Mouse (Mus musculus) right cerebral cortex, postnatal 36 days (tissue): ENCODE measurements around the gene Cdkal1.

Source experiments
- DNase-seq, 2 experiments: peaks; one replicate each; pipeline ENCODE4 v3.0.0; 2022; ENCODE audit warnings: low spot score in 2 of 2, mixed read lengths in 1 of 2

Cdkal1 gene

GRCm38 (mm10) chr13:29581762-29582700, 273.4 kb downstream of the Cdkal1 start:
- no peak for DNase-seq

DNA sequence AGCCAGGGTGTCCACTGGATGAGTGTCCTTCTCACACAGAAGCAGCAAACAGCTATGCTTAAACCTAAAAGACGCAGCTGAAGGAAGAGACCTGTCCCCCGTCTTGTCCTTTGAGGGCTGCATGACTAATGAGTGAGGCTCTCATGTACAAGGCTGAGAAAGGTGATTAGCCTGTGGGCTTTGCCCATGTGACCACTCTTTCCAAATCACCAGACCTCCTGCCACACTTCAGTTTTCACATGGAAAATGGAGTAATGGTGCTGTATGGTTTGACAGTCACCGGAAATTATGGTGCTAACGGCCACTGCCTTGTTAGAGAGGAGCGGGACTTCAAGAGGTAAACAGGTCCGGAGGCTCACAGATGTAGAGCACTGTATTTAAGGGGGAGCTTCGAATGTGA, 274.7 kb downstream of the Cdkal1 start:
- no peak for DNase-seq

DNA sequence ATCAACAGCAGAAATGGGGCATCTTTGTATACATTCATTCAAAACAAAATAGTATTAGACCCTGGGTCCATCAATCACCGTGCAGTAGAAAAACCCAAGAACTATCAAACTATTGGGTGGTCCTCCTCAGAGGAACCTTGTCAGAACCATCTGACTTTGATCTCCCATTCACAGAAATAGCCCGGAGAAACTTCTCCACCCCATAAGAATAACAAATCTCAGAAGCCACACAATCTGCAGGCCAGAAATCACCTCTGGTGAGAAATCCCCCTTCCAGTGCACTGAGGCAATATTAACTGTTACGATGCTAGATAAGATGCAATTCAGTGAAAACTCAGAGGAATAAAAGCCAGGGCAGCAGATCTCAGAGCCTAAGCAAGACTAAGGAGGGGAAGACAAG, 275.5 kb downstream of the Cdkal1 start:
- DNase-seq, result no peak

DNA sequence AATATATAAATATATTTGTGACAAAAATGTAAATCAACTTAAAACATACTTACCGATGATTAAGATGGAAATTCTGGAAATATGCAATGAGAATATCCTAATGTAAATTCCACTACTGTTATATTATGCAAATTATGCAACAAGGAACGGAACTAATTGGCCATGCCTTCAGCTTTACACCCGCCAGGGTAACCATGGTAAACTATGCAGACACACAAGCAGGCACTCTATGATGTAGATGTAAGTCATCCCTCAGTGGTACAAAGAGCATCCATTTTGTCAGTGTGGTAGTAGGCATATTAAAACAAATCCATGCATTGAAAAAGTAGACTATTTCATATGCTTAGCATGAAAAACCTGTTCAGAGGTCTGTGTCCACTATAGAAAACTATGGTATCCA, 276.9 kb downstream of the Cdkal1 start:
- no peak for DNase-seq

DNA sequence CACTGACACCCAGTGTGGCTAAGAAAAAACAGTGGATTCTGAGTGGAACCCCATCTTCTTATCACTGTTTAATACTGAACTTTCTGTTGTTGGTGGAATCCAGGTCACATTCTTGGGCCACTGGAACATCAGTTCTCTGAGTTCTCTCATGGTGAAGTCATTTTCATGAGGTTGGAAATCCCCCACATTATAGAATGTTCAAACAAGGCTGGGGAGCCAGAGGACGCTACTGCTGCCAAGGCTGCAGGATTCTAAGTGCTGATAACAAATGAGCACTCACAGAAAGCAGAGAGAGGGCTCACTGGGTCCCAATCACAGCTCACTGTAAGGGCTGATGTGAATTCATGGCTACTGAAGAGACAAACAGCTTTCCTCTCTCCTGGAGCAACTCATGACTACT, 280.7 kb downstream of the Cdkal1 start:
- no peak for DNase-seq

DNA sequence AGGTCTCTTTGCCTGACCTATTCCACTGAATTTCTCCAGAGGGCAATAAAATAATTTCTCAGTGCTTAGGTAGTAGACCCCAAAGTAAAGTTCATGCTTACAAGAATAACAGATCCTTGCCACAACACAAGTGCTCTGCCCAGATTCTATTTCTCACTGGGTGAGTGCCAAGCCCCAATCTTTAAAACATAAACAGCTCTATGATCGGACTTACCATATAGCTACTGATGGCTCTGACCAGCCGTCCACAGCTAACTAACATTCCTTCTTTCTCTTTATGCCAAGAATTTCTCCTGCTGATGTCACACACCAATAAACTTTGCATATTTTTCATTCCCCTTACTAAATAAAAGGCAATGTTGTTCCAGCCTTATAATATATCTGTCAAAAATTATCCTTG, 283.0 kb downstream of the Cdkal1 start:
- no peak for DNase-seq

DNA sequence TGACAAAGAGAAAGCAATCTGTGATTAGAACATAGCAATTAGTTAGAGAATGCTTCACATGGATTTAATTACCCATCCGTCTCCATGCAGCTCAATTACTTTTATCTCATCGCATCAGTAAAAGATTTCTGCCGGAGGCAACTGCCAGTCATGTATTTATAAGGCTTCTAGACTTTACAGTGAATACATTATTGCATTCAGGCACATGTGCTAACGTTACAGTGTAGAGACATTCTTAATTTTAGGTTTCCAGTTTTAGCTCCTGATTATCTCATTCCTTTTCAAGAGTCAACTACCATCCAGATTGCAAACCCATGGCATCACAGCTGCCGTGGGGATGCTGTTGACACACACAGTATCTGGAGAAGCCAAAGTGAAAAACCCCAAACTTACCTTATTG, 289.8 kb downstream of the Cdkal1 start:
- no peak for DNase-seq

DNA sequence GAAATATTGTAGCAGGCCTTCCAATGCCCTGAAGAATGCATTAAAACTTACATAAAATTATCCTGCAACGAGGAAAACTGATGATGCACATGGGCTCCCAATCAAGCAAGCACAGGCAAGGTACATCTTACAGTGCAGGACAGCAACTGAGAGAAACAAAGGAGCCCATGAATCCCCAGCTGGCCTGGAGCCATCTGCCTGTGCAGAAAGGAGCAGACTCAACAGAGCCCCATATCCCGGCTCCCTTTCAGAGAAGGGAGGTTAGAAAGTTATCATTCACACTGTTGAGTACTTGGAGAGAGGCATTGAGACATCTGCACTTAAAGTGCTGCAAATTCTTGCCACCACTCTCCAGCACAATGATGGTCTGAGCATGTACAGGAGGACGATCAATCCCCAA, 296.3 kb downstream of the Cdkal1 start:
- DNase-seq, result no peak

GRCm38 (mm10) chr13:29555160-29555785, 300.2 kb downstream of the Cdkal1 start:
- DNase-seq, result no peak

- no peak for DNase-seq
These were observed 301.7 kb downstream of the Cdkal1 start for GRCm38 (mm10) chr13:29553792-29554191.

GRCm38 (mm10) chr13:29552322-29552870, 303.1 kb downstream of the Cdkal1 start:
- no peak for DNase-seq

- no peak for DNase-seq
These were observed 304.6 kb downstream of the Cdkal1 start for GRCm38 (mm10) chr13:29550886-29551285.

- DNase-seq, result no peak
These were observed 305.3 kb downstream of the Cdkal1 start for GRCm38 (mm10) chr13:29550203-29550602.

DNA sequence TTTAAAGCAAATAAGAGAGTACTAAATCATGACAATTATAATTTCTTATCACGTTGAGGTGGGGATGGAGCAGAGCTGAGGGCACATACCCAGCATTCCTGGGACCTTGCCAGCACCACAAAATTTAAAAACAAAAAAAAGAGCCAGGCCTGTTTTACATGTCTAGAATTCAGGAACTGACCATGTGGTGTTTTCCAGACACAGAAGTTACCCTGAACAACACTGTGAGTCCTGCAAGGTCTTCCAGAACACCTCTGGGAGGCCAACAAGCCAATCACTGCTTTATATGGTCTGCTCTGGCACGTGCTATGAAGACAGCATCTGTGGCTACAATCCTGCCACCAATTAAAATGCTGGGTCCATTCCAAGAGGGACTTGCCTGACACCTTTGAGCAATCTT, 305.7 kb downstream of the Cdkal1 start:
- DNase-seq, result no peak

DNA sequence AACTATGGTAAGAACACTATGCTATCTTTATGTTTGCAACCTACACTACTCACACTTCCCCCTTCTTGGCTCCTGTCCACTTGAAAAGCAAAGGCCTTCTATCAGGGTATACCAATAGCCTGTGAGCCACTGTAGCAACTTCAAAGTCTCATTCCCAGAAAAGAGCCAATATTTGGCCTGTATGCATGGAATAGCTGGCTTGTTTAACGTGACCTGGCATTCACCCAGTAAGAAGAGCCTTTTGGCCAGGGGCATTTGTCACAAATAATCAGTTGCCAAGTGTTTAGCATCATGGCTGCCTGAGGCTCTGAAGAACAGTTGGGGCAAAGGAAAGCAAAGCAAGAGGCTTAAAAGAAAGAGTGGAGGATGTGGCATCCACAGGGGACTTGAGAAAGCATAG, 317.6 kb downstream of the Cdkal1 start:
- no peak for DNase-seq

DNA sequence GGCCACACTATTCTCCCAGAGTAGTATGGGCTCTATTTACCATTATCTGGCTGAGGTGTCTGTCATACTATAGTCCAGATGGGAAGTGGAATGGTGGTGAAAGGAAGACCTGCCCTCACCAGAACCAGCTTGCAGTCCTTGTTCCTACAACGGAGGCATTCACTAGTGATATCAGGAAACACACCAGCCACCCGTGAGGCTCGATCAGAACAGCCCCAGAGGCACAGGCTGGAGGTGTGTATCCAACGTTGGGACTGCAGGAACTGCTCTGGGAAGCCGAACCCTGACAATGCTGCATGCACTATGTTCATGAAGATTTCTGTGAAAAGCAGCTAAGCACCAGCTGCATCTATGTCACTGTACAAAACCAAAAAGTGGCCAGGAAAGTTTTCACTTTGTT, 321.9 kb downstream of the Cdkal1 start:
- DNase-seq, result no peak

DNA sequence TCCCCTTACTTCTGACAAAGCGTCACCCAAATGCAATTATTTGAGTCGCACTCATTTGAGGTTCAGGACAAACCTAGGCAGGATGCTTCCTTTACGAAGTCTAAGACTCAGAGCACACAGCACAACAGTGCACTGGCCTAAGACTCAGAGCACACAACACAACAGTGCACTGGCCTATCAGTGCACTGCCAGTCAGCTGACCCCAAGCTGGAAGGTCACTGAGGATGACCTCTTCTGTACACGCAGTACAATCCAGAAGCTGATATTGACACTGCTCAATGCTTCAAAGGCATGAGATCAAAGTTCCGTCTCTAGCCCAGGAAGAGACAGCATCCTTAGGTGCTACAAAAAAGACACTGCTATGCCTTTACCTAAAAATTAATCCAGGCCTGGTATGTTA, 327.1 kb downstream of the Cdkal1 start:
- no peak for DNase-seq

GRCm38 (mm10) chr13:29521321-29521720, 334.2 kb downstream of the Cdkal1 start:
- DNase-seq, result no peak

DNA sequence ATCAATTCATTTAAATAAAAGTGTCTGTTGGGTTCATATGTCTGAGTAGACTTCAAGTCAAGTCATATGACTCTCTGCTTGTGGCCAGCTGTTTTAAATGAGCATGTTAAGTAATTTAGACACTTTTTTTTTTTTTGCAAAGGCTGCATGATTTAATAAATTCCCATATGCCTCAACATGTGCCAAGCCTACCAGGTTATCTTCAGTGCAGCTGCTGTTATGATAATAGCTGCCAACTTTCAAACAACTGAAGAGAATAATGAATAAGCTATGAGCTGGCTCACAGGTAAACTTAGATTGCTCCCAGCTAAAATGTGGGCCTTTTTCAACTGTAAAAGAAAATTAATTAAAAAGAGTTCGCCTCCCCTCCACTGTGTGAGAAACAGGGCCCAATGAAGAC, 341.4 kb downstream of the Cdkal1 start:
- no peak for DNase-seq

DNA sequence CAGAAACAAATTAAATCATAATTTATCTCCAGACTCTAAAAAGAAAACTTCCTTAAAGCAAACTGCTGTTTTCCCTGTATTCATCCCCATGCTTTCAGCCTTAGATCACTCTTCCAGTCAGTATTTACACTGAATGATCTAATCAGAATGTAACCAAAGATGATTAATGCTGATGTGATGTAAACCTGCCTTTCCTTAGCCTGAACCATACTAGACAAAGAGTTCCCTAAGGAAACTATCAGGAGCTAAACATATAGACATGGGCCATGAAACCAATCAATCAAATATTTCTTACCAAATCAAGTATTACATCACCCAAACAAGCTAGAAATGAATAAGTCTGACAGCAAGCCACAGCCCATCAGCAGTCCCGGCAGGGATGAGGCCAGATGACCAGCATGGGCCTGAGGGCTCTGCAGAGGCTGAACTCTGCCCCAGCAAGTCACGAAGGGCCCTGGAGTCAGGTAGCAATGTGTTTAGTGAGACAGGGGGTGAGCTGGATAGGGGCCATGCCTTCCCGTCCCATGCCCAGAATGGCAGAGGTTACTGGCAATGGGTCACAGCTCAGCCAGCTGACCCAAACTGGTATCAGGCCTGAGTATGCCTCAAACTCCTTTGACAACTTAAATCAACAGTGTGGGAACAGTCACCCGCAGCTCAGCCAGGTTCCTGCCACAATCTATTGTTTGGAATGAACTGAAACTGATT, 350.5 kb downstream of the Cdkal1 start:
- DNase-seq, result no peak

DNA sequence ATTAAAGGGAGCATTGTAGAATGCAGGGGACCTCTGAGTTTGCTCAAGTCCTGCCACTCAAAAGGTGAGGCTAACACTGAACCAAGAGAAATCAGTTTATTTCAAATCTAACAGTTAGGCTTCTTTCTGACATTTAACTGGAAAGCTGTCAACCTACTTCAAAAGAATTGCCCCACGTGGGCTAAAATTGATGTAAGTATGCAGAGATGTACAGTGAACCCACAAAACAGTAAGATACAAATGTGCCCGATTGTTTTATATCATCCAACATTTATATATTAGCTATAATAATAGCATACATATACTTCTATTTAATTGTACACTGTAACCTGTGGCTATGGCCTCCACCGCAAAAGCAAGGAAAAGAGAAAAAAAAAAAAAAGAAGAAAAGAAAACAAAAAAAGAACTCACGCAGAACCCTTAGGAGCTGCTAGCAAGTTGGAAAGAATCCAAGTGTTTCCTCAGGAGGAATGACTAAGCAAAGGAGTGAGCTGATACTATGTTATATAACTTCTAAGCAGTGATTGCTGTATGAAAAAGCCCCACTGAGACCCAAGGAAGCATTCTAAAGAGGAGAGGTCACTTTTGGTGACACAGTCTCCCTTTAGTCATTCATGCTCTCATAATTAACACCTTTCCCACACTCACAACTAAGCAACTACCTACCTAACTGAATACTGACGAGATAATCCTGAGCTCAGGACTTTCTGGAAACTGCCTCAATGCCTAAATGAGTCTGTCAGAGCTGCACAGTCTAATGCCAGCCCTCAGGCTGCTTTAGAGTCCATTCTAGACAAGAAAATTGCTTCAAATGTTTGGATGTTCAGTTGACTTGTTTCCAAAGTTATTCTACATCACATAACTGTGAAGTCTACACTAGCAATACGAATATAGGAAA, 352.1 kb downstream of the Cdkal1 start:
- DNase-seq, result no peak
